Mouse (Mus musculus): Measurements from ENCODE around the gene Rab8b. TPM values are rescaled to one million over a fixed set of nuclear protein-coding genes. Genes with fewer than 3 reads are reported as not detected.
A peak's percentile ranks its signal among the peaks of the same experiment; 100 is the strongest.
"Not testable (repeated sequence)": the region's sequence is repeated elsewhere in the genome, so short reads cannot be mapped to it uniquely, and the experiment has no call there.

Gene Rab8b
- total RNA-seq, 2 experiments from 2014 or later, result 82.1 to 141 TPM

- no peak for ATAC-seq (ENCODE audit: poor library complexity, severe bottlenecking)
Measured at GRCm38 (mm10) chr9:66855865-66856264, 63.6 kb downstream of the Rab8b start.

- no peak for ATAC-seq (ENCODE audit: poor library complexity, severe bottlenecking)
Measured at GRCm38 (mm10) chr9:66852592-66852991, 66.9 kb downstream of the Rab8b start.

GRCm38 (mm10) chr9:66850966-66851365 lies 68.5 kb downstream of the Rab8b start:
- no peak for ATAC-seq (ENCODE audit: poor library complexity, severe bottlenecking)

GRCm38 (mm10) chr9:66846822-66847221 lies 72.7 kb downstream of the Rab8b start:
- no peak for ATAC-seq (ENCODE audit: poor library complexity, severe bottlenecking)

GRCm38 (mm10) chr9:66835097-66835480 lies 84.4 kb downstream of the Rab8b start:
- peak; percentile 11 for ATAC-seq (ENCODE audit: poor library complexity, severe bottlenecking)

- ATAC-seq (ENCODE audit: poor library complexity, severe bottlenecking), result peak; percentile 90
Measured at GRCm38 (mm10) chr9:66834318-66835096, 85.0 kb downstream of the Rab8b start, which contains the start of gene Aph1c. Gene Aph1c (minus strand): TSS chr9:66834726.

GRCm38 (mm10) chr9:66833851-66834250 lies 85.6 kb downstream of the Rab8b start:
- ATAC-seq (ENCODE audit: poor library complexity, severe bottlenecking), result no peak

- ATAC-seq (ENCODE audit: poor library complexity, severe bottlenecking), result peak; percentile 13; the same call in 1 of the 2 replicates
Measured at GRCm38 (mm10) chr9:66832366-66832908, 87.0 kb downstream of the Rab8b start.

GRCm38 (mm10) chr9:66825990-66826389 lies 93.5 kb downstream of the Rab8b start:
- peak; percentile 68 for ATAC-seq (ENCODE audit: poor library complexity, severe bottlenecking)

GRCm38 (mm10) chr9:66822255-66822654 lies 97.2 kb downstream of the Rab8b start:
- ATAC-seq (ENCODE audit: poor library complexity, severe bottlenecking), result not testable (repeated sequence)

- no peak for ATAC-seq (ENCODE audit: poor library complexity, severe bottlenecking)
Measured at GRCm38 (mm10) chr9:66820996-66821395, 98.5 kb downstream of the Rab8b start.

GRCm38 (mm10) chr9:66813392-66813791 lies 106.1 kb downstream of the Rab8b start:
- no peak for ATAC-seq (ENCODE audit: poor library complexity, severe bottlenecking)

GRCm38 (mm10) chr9:66805951-66806350 lies 113.5 kb downstream of the Rab8b start:
- not testable (repeated sequence) for ATAC-seq (ENCODE audit: poor library complexity, severe bottlenecking)

GRCm38 (mm10) chr9:66801947-66802346 lies 117.5 kb downstream of the Rab8b start:
- ATAC-seq (ENCODE audit: poor library complexity, severe bottlenecking), result no peak

- no peak for ATAC-seq (ENCODE audit: poor library complexity, severe bottlenecking)
Measured at GRCm38 (mm10) chr9:66796739-66797138, 122.7 kb downstream of the Rab8b start, which contains the start of gene Gm10647. Gene Gm10647 (plus strand): TSS chr9:66797039.

GRCm38 (mm10) chr9:66795464-66796324 lies 123.8 kb downstream of the Rab8b start, which contains the start of gene Aph1b:
Gene Aph1b (minus strand): TSS chr9:66795490.
- peak; percentile 90 for ATAC-seq (ENCODE audit: poor library complexity, severe bottlenecking)

GRCm38 (mm10) chr9:66794629-66795463 lies 124.6 kb downstream of the Rab8b start:
- ATAC-seq (ENCODE audit: poor library complexity, severe bottlenecking), result no peak
